In genomic region chr3:146433063-146433462, GRCm38 (mm10) we compare ENCODE assay signal across 8 mouse cellular contexts. TPM values are rescaled to one million over a fixed set of nuclear protein-coding genes. Genes with fewer than 3 reads are reported as not detected.
DNase-seq lines count a peak whose midpoint lies in the region; ATAC-seq and TF ChIP-seq lines count a peak whose summit lies in the region.
"Not testable (repeated sequence)": the region's sequence is repeated elsewhere in the genome, so short reads cannot be mapped to it uniquely, and the experiment has no call there.

No protein-coding gene starts in this region.

- not testable (repeated sequence) for H3K9me3 ChIP-seq in G1E (replicated peaks); forebrain, embryonic 11.5 days (ENCODE audit: control insufficient read depth, low read length); heart, embryonic 10.5 days; liver, embryonic 13.5 days (replicated peaks); liver, postnatal 0 days (ENCODE audit: low read length); stomach, embryonic 14.5 days (ENCODE audit: control insufficient read depth, low read depth, low read length)

- not testable (repeated sequence) for H3K27ac ChIP-seq in forebrain, embryonic 11.5 days (ENCODE audit: low read depth, low read length); heart, embryonic 10.5 days; liver, embryonic 13.5 days; liver, postnatal 0 days (ENCODE audit: low read depth); stomach, embryonic 14.5 days (ENCODE audit: low read length)

- H3K4me2 ChIP-seq in forebrain, embryonic 11.5 days (ENCODE audit: low read depth, low read length, severe bottlenecking); liver, embryonic 13.5 days; liver, postnatal 0 days (ENCODE audit: low read depth, low read length); stomach, embryonic 14.5 days (replicated peaks; ENCODE audit: low read depth, low read length): not testable (repeated sequence)

- DNase-seq in G1E (ENCODE audit: low spot score); liver, embryonic 13.5 days: not testable (repeated sequence)
- DNase-seq in forebrain, embryonic 11.5 days (ENCODE audit: low spot score): peak; percentile 41
- DNase-seq in heart, embryonic 10.5 days (ENCODE audit: low spot score): peak; percentile 64
- peak; percentile 38 for DNase-seq in liver
- DNase-seq in liver, postnatal 0 days: peak; percentile 10

- H3K4me1 ChIP-seq in G1E (ENCODE audit: insufficient read depth, low read depth, low read length): peaks cover 16% of the 10 kb centered on the region; the same call in 1 of the 2 replicates
- H3K4me1 ChIP-seq in forebrain, embryonic 11.5 days (replicated peaks; ENCODE audit: control insufficient read depth, insufficient read depth, low read length); heart, embryonic 10.5 days; liver, postnatal 0 days (ENCODE audit: insufficient read depth); stomach, embryonic 14.5 days (ENCODE audit: control insufficient read depth, insufficient read depth, low read length): not testable (repeated sequence)
- peaks cover 16% of the 10 kb centered on the region for H3K4me1 ChIP-seq in liver, embryonic 13.5 days (replicated peaks)

- H3K9ac ChIP-seq in forebrain, embryonic 11.5 days (ENCODE audit: low read length); liver, embryonic 13.5 days; liver, postnatal 0 days (replicated peaks); stomach, embryonic 14.5 days (replicated peaks; ENCODE audit: low read depth, low read length): not testable (repeated sequence)

- peak; percentile 45; the same call in 1 of the 2 replicates for ATAC-seq in G1E (ENCODE audit: extremely low read depth, insufficient number of reproducible peaks, low FRiP score, poor library complexity, severe bottlenecking)
- ATAC-seq in forebrain, embryonic 11.5 days (replicated peaks; ENCODE audit: low FRiP score); liver, postnatal 0 days: not testable (repeated sequence)
- 0 out of 2 replicates have a peak, but pooled peaks have one; percentile 17 for ATAC-seq in liver, embryonic 13.5 days (ENCODE audit: low read depth)
- peak; percentile 35; the same call in 1 of the 2 replicates for ATAC-seq in megakaryocyte progenitor cell, adult 5-6 weeks (replicated peaks; ENCODE audit: poor library complexity)
- ATAC-seq in stomach, embryonic 14.5 days (ENCODE audit: insufficient number of reproducible peaks, insufficient read depth, low FRiP score, low read depth): 0 out of 2 replicates have a peak, but pooled peaks have one; percentile 7

- not testable (repeated sequence) for TF ChIP-seq CTCF in G1E (IDR thresholded peaks at IDR 0.05; ENCODE audit: low read depth, low read length); liver, postnatal 0 days (IDR thresholded peaks at IDR 0.05; ENCODE audit: low read depth)

- not testable (repeated sequence) for H3K4me3 ChIP-seq in G1E (ENCODE audit: low read depth, low read length); forebrain, embryonic 11.5 days (ENCODE audit: low read depth, low read length); heart, embryonic 10.5 days; liver, embryonic 13.5 days (replicated peaks); liver, postnatal 0 days (ENCODE audit: low read depth, low read length); stomach, embryonic 14.5 days (ENCODE audit: low read depth, low read length)

- not testable (repeated sequence) for H3K27me3 ChIP-seq in G1E (ENCODE audit: insufficient read depth, low read length); forebrain, embryonic 11.5 days (ENCODE audit: control insufficient read depth, insufficient read depth, low read length); heart, embryonic 10.5 days (ENCODE audit: insufficient read depth, poor library complexity, severe bottlenecking); liver, embryonic 13.5 days; liver, postnatal 0 days (ENCODE audit: insufficient read depth, low read length); stomach, embryonic 14.5 days (ENCODE audit: control insufficient read depth, insufficient read depth, low read length)

- TF ChIP-seq EP300 in liver, postnatal 0 days (IDR thresholded peaks at IDR 0.05; ENCODE audit: low read depth): not testable (repeated sequence)

- 87% methylated on average over 11 of the region's 11 CpGs for WGBS in forebrain, embryonic 11.5 days
- WGBS in heart, embryonic 10.5 days: 90% methylated on average over 10 of the region's 11 CpGs
- WGBS in liver, embryonic 13.5 days (ENCODE audit: insufficient replicate concordance): 78% methylated on average over 11 of the region's 11 CpGs
- WGBS in liver, postnatal 0 days (ENCODE audit: insufficient replicate concordance): 91% methylated on average over 10 of the region's 11 CpGs
- WGBS in stomach, embryonic 14.5 days: 85% methylated on average over 11 of the region's 11 CpGs

- peaks cover 98% of the 10 kb centered on the region for H3K36me3 ChIP-seq in G1E (replicated peaks)
- H3K36me3 ChIP-seq in forebrain, embryonic 11.5 days (ENCODE audit: control insufficient read depth, insufficient read depth, low read length): not testable (repeated sequence)
- peaks cover 78% of the 10 kb centered on the region for H3K36me3 ChIP-seq in heart, embryonic 10.5 days
- H3K36me3 ChIP-seq in liver, embryonic 13.5 days: peaks cover 100% of the 10 kb centered on the region
- peaks cover 63% of the 10 kb centered on the region for H3K36me3 ChIP-seq in liver, postnatal 0 days (replicated peaks; ENCODE audit: insufficient read depth, low read length)
- H3K36me3 ChIP-seq in stomach, embryonic 14.5 days (ENCODE audit: control insufficient read depth, insufficient read depth, low read length): peaks cover 34% of the 10 kb centered on the region

RNA-seq across cellular contexts. Expression of gene Ctbs, which starts 16.5 kb away (rescaled TPM):
- total RNA-seq in G1E (2014; fragmentation: Nextera tagmentation) (27.6 and 40.9 TPM in 2 replicates), G1E (2017) (14.7 and 16.7 TPM in 2 replicates)
- polyA plus RNA-seq in G1E (2012): 20.5 and 27.5 TPM in 2 replicates
- polyA plus RNA-seq in forebrain, embryonic 11.5 days (2014; fragmentation: Nextera tagmentation; extraction: Ambion mirVana): 5.7 and 6.0 TPM in 2 replicates
- polyA plus RNA-seq in heart, embryonic 10.5 days (2016; fragmentation: Nextera tagmentation; extraction: Ambion mirVana): 9.9 and 11.4 TPM in 2 replicates
- polyA plus RNA-seq in liver, embryonic 13.5 days (2015; fragmentation: Nextera tagmentation; extraction: Ambion mirVana): 4.8 and 4.9 TPM in 2 replicates
- polyA plus RNA-seq in liver, postnatal 0 days (2015; fragmentation: Nextera tagmentation; extraction: Ambion mirVana): 8.3 and 9.9 TPM in 2 replicates
- total RNA-seq in megakaryocyte progenitor cell, adult 5-6 weeks (2015): 12.5 and 17.0 TPM in 2 replicates
- total RNA-seq in megakaryocyte progenitor cell, adult 5-6 weeks (2017): 9.9 and 10.5 TPM in 2 replicates
- polyA plus RNA-seq in stomach, embryonic 14.5 days (2014; fragmentation: Nextera tagmentation; extraction: Ambion mirVana): 12.4 and 14.6 TPM in 2 replicates

RNA-seq across cellular contexts. Expression of gene Ssx2ip, which starts 28.6 kb away (rescaled TPM):
- total RNA-seq in G1E (2014; fragmentation: Nextera tagmentation) (64.0 and 74.2 TPM in 2 replicates), G1E (2017) (53.4 and 58.6 TPM in 2 replicates)
- polyA plus RNA-seq in G1E (2012): 12.8 and 13.7 TPM in 2 replicates
- polyA plus RNA-seq in forebrain, embryonic 11.5 days (2014; fragmentation: Nextera tagmentation; extraction: Ambion mirVana): 41.6 TPM in 2 replicates
- polyA plus RNA-seq in heart, embryonic 10.5 days (2016; fragmentation: Nextera tagmentation; extraction: Ambion mirVana): 29.8 and 35.8 TPM in 2 replicates
- 105 and 130 TPM in 2 replicates for polyA plus RNA-seq in liver, embryonic 13.5 days (2015; fragmentation: Nextera tagmentation; extraction: Ambion mirVana)
- 19.3 and 22.4 TPM in 2 replicates for polyA plus RNA-seq in liver, postnatal 0 days (2015; fragmentation: Nextera tagmentation; extraction: Ambion mirVana)
- total RNA-seq in megakaryocyte progenitor cell, adult 5-6 weeks (2015): 13.2 and 16.2 TPM in 2 replicates
- total RNA-seq in megakaryocyte progenitor cell, adult 5-6 weeks (2017): 22.1 and 26.2 TPM in 2 replicates
- 24.0 and 28.2 TPM in 2 replicates for polyA plus RNA-seq in stomach, embryonic 14.5 days (2014; fragmentation: Nextera tagmentation; extraction: Ambion mirVana)
